Mouse (Mus musculus): ENCODE measurements around the gene Hist1h4m. TPM values are rescaled to one million over a fixed set of nuclear protein-coding genes. Genes with fewer than 3 reads are reported as not detected.
"Not testable (repeated sequence)": the region's sequence is repeated elsewhere in the genome, so short reads cannot be mapped to it uniquely, and the experiment has no call there.

Gene Hist1h4m
- polyA plus RNA-seq, 1 experiment = not detected

DNA sequence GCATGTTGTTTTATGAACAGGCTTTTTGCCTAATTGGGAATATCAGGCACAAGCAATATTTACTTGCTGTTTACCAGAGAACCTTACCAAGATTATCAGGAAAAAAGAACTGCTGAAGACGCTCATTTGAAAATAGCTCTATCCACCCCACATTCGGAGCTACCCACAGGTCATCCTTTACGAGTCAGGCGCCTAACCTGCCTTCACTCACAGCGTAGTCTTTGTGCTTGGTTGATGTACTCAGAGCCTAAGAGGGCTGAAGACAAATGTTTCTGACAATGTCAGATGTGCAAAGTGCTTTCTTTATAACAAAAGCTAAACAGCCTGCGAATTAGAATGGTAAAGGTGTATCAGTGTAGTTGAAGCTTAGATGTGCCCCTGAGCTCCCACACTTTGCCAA is 27.2 kb upstream of the Hist1h4m start:
- Histone ChIP-seq H3K27ac (ENCODE audit: insufficient read depth, low read length) (peak overlapping the region; percentile 91), H3K4me3 (ENCODE audit: insufficient read depth, low read length) (no peak overlapping the region), H3K4me1 (ENCODE audit: control insufficient read depth, insufficient read depth, low read length) (no peaks in the 10 kb centered on the region)
- TF ChIP-seq POLR2A (IDR thresholded peaks at IDR 0.05; ENCODE audit: low read depth, low read length) = no peak
- TF ChIP-seq CTCF (IDR thresholded peaks at IDR 0.05; ENCODE audit: borderline replicate concordance, insufficient read depth, low read length) = no peak

DNA sequence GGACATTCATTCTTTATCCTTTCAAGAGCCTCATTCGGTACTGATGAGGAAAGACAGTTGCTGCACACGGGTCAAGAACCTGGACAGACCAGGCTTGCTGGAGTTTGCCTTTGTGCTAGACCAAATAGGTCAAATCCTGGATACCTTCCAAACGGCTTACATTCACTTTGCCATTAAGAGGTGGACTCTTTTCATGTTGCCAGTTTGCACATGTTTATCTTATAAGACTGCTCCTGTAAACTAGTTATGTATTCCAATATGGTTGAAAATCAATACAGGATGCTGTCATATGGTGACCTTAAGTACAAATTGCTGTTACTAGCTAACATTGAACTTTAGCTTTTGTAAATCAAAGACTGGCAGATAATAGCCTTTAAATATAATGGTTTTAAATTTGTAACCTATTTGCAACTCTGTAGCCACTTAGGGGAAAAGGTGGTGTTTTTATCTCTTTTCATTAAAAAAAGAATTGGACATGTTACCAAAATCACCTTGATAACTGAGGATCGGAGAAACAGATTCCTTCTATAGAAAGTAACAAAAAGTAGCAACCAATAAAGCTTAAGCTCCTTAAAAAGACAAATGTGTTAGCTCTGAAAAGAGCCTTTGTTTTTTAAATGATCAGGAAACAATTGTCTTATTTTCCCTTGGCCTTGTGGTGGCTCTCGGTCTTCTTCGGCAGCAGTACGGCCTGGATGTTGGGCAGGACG is 25.2 kb upstream of the Hist1h4m start:
- peak overlapping the region; percentile 66 for H3K27ac ChIP-seq (ENCODE audit: insufficient read depth, low read length)
- H3K4me1 ChIP-seq (ENCODE audit: control insufficient read depth, insufficient read depth, low read length) = no peaks in the 10 kb centered on the region
- peak overlapping the region; percentile 7; the same call in 1 of the 2 replicates for H3K4me3 ChIP-seq (ENCODE audit: insufficient read depth, low read length)
- TF ChIP-seq POLR2A (IDR thresholded peaks at IDR 0.05; ENCODE audit: low read depth, low read length) (peak; percentile 79), CTCF (IDR thresholded peaks at IDR 0.05; ENCODE audit: borderline replicate concordance, insufficient read depth, low read length) (no peak)

DNA sequence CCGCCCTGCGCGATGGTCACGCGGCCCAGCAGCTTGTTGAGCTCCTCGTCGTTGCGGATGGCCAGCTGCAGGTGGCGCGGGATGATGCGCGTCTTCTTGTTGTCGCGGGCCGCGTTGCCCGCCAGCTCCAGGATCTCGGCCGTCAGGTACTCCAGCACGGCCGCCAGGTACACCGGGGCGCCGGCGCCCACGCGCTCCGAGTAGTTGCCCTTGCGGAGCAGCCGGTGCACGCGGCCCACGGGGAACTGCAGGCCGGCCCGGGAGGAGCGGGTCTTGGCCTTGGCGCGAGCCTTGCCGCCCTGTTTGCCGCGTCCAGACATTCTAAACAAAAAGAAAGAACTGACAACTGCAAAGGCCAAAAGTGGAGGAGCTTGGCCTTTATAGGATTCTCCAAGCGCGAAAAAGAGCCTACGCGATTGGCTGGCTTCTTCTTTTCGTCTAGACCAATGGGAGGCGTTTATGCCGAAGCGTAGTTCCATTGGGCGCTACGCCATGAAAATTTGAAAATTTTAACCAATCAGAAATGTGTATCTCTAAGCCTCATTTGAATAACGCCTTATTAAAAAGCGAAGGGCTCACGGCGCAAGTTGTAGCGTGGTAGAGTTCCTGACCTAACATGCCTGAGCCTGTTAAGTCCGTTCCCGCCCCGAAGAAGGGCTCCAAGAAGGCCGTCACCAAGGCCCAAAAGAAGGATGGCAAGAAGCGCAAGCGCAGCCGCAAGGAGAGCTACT is 24.5 kb upstream of the Hist1h4m start, which contains the start of the genes Hist1h2an and Hist1h2bp:
Gene Hist1h2an, minus strand, starts transcription at position 320 of the 731 bp plus-strand sequence.
Gene Hist1h2bp, plus strand, starts transcription at position 563 of the 731 bp plus-strand sequence.
- Histone ChIP-seq H3K4me3 (ENCODE audit: insufficient read depth, low read length) (peak within 1 kb of the TSS; percentile 19; the same call in 1 of the 2 replicates), H3K27ac (ENCODE audit: insufficient read depth, low read length) (peak within 1 kb of the TSS; percentile 85)
- peak; percentile 72 for TF ChIP-seq POLR2A (IDR thresholded peaks at IDR 0.05; ENCODE audit: low read depth, low read length)
- not testable (repeated sequence) for H3K4me1 ChIP-seq (ENCODE audit: control insufficient read depth, insufficient read depth, low read length)

DNA sequence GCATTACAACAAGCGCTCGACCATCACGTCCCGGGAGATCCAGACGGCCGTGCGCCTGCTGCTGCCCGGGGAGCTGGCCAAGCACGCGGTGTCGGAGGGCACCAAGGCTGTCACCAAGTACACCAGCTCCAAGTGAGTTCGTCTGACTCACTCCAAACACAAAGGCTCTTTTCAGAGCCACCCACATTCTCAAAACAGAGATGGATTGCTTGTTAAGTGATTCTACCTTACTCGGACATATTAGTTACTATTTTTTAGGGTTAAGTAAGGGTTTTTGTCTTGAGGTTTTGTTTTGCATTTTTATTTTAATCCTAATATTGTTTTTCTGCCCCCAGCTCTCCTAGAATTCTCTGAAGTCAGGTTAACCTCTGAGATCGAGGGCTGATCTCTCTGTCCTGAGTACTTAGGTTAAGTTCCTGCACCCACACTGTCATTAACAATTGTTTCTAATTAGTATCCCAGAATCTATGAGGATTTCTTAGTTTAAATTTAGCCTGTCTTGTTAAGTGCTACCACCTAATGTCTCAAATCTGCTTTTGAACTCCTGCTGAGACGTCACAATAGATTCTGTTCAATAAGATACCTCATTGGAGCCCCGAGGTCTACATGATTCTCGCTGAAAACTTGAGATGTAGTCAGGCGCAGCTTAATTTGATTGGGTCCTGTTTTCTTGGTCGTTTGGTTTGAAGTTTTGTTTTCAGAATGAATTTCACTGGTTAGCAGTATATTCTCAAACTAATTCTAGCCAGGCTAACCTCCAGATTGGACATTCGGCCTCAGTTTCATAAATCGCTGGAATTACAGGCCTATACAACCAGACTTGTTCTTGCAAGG is 23.6 kb upstream of the Hist1h4m start:
- Histone ChIP-seq H3K27ac (ENCODE audit: insufficient read depth, low read length) (peak overlapping the region; percentile 85), H3K4me3 (ENCODE audit: insufficient read depth, low read length) (peak overlapping the region; percentile 19; the same call in 1 of the 2 replicates), H3K4me1 (ENCODE audit: control insufficient read depth, insufficient read depth, low read length) (no peaks in the 10 kb centered on the region)
- TF ChIP-seq CTCF (IDR thresholded peaks at IDR 0.05; ENCODE audit: borderline replicate concordance, insufficient read depth, low read length) (no peak), POLR2A (IDR thresholded peaks at IDR 0.05; ENCODE audit: low read depth, low read length) (no peak; the same call in 1 of the 2 replicates)

DNA sequence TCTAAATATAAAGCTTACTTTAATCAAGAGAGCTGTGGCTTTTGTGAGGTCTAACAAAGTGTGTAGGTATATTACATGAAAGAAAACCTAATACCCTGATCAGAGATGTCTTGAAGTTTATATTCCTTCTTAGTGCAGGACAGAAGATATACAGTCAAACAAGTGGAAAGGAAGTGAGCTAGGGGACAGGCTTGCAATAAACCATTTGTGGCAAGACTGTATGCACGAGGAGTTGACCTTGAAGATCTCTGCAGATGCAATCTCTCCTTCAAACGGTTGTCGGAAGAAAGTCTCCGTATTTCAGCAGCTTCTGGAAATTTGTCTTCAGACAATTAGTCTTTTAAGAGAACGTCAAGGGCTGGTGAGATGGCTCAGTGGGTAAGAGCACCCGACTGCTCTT is 21.6 kb upstream of the Hist1h4m start:
- H3K27ac ChIP-seq (ENCODE audit: insufficient read depth, low read length) = no peak overlapping the region
- no peaks in the 10 kb centered on the region for H3K4me1 ChIP-seq (ENCODE audit: control insufficient read depth, insufficient read depth, low read length)
- TF ChIP-seq POLR2A (IDR thresholded peaks at IDR 0.05; ENCODE audit: low read depth, low read length) (no peak), CTCF (IDR thresholded peaks at IDR 0.05; ENCODE audit: borderline replicate concordance, insufficient read depth, low read length) (no peak)
- H3K4me3 ChIP-seq (ENCODE audit: insufficient read depth, low read length) = no peak overlapping the region

DNA sequence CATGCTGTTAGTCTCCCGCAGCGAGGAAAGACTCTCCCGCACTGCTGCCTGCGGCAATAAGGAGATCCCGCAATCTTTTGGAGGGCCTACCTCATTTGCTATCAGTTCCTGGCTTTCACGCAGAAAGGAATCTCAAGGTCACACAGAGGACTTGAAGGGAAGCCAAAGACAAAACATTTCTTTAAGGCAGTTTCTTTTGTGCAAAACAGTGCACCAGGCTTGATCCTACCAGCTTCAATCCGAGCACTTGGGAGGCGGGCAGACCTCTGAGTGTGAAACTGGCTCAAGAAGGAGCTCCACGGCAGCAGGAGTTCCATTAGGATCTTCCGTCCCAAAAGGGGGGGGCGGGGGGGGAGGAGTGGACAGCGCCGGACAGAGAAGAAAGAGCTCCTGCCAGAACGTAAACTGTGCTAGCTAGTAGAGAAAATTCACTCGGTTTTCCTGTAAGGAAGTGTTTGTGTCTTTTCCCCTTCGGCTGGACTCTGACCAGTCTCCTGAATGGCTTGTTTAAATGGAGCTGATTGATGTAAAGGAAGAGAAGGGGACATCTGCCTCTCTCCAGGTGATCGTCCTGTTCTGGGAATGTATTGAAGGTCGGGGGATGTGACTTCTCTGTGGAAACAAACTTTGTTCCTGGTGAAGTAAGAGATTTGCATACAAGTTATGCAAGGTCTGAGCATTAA is 20.8 kb upstream of the Hist1h4m start:
- no peak overlapping the region for H3K27ac ChIP-seq (ENCODE audit: insufficient read depth, low read length)
- TF ChIP-seq POLR2A (IDR thresholded peaks at IDR 0.05; ENCODE audit: low read depth, low read length) (no peak), CTCF (IDR thresholded peaks at IDR 0.05; ENCODE audit: borderline replicate concordance, insufficient read depth, low read length) (no peak)
- no peaks in the 10 kb centered on the region for H3K4me1 ChIP-seq (ENCODE audit: control insufficient read depth, insufficient read depth, low read length)
- H3K4me3 ChIP-seq (ENCODE audit: insufficient read depth, low read length) = no peak overlapping the region

DNA sequence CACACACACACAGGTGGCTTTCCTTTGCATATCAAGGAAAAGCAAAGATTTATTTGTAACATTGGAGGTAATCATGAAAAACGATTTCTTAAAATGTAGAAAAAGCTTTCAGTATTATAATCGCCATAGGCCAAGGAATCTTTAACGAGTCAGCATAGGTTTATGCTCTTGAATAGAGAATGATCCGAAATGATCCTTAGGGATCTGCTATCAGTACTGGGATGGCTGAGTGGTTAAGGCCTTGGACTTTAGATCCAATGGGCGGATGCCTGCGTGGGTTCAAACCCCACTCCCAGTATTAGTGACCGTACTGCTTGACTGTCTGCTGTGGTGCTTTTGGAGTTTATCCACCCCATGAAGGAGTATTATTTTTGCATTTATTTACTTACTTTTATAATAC is 16.0 kb upstream of the Hist1h4m start:
- H3K4me3 ChIP-seq (ENCODE audit: insufficient read depth, low read length) = no peak overlapping the region
- no peak overlapping the region for H3K27ac ChIP-seq (ENCODE audit: insufficient read depth, low read length)
- no peak for TF ChIP-seq CTCF (IDR thresholded peaks at IDR 0.05; ENCODE audit: borderline replicate concordance, insufficient read depth, low read length)
- TF ChIP-seq POLR2A (IDR thresholded peaks at IDR 0.05; ENCODE audit: low read depth, low read length) = no peak
- H3K4me1 ChIP-seq (ENCODE audit: control insufficient read depth, insufficient read depth, low read length) = no peaks in the 10 kb centered on the region

DNA sequence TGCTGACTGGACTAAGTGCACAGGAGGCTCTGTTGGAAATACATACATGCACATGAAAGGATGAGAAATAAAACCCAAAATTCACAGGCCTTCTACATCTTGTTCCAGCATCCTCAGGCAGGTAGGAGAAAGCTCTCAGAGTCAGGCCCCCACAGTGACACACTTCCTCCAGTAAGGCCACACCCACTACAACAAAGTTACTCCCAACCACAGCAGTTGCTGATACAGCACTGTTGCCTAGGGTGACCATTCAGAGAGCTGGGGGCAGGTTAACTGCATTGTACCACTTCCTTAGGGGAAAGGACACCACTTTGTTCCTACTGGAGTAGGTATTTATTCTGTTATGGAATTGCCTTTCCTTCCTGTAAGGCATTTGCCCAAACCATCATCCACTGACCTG is 14.4 kb upstream of the Hist1h4m start:
- H3K4me3 ChIP-seq (ENCODE audit: insufficient read depth, low read length); H3K27ac ChIP-seq (ENCODE audit: insufficient read depth, low read length); H3K4me1 ChIP-seq (ENCODE audit: control insufficient read depth, insufficient read depth, low read length): not testable (repeated sequence)

DNA sequence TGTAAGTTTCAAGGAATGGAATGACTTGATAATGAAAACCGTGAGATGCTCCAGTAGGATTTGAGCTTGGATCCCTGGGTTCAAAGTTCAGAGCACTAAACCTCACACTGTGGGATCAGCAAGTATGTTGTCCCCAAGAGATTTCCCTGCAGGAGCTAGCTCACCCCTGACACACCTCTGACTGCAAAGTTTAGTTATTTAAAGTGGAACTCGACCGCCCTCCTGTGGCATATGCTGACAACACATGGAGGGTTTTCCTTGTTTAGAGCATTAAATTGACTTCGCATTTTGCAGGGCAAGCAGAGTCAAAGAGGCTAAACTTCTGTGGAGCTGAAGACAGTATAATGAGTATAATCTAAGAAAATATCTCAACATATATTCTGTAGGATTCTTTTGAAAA is 8.5 kb upstream of the Hist1h4m start:
- not testable (repeated sequence) for H3K4me3 ChIP-seq (ENCODE audit: insufficient read depth, low read length); H3K27ac ChIP-seq (ENCODE audit: insufficient read depth, low read length); H3K4me1 ChIP-seq (ENCODE audit: control insufficient read depth, insufficient read depth, low read length)

DNA sequence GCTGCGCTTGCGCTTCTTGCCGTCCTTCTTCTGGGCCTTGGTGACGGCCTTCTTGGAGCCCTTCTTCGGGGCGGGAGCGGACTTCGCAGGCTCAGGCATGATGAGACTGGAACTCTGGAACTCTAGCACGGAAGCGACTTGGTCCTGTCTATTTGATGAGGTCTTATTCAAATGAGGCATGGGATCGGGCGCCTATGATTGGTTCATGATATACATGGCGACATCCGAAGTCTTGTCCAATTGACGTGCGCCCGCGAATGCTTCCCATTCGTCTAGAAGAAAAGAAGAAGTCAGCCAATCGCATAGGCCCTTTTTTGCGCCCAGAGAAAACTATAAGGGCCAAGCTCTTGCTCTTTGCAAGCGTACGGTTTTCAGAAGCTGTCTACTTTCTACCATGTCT is 1.5 kb upstream of the Hist1h4m start, which contains the start of the genes Hist1h2bq and Hist1h2ao:
Gene Hist1h2bq, minus strand, starts transcription at position 125 of the 400 bp plus-strand sequence.
Gene Hist1h2ao, plus strand, starts transcription at position 393 of the 400 bp plus-strand sequence.
- H3K4me1 ChIP-seq (ENCODE audit: control insufficient read depth, insufficient read depth, low read length); H3K27ac ChIP-seq (ENCODE audit: insufficient read depth, low read length); H3K4me3 ChIP-seq (ENCODE audit: insufficient read depth, low read length): not testable (repeated sequence)

DNA sequence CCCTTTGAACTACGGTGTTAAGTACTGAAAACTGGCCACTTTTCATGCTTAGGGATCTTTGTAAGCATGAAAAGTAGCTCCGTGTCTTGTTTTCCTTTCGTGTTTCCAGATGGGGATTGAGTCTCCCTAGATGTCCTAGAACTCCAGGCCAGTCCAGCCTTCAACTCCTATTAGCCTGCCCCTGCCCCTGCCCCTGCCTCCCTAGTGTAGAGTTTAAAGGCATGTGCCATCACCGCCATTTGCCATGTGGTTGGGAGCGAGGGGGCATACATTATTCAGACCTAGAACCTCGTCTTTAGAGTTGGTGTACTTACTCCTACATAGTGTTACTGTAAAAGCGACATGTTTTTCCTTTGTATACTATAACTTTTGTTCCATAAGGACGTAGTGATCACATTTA is 472 bp upstream of the Hist1h4m start:
- not testable (repeated sequence) for H3K4me3 ChIP-seq (ENCODE audit: insufficient read depth, low read length); H3K4me1 ChIP-seq (ENCODE audit: control insufficient read depth, insufficient read depth, low read length); H3K27ac ChIP-seq (ENCODE audit: insufficient read depth, low read length)

Measured in embryonic fibroblast, embryonic 13.5 days (primary cell).